Comparison of ENCODE assay signal across 12 mouse cellular contexts in the genomic region with DNA sequence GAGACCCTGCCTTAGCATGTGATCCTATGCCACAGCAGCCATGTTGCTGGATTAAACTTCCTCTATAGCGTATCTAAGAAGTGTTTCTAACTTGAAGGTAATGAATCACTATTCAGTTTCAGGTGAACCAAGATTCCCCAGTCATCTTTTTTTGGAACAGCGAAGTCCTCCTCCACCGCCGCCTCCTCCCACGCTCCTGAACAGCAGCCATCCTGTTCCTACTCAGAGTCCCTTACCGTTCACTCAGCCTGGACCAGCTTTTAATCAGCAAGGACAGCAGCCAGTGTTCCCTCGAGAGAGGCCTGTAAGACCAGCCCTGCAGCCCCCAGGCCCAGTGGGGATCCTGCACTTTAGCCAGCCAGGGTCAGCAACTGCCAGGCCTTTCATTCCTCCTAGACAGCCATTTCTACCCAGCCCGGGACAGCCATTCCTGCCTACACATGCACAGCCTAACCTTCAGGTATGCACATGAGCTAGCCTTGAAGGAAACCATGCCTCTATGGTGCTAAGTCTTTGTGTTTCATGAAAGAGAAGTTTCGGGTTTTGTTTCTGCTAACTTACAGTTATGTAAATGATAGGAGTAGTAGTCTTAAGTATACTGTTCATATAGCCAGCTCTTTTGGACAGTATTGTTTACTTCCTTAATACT.
DNase-seq lines count a peak whose midpoint lies in the region; ATAC-seq lines count a peak whose summit lies in the region.
"Had no signal": no experiment of that assay in that cellular context is flagged by ENCODE, and none has a peak within 500 bp of the region (broad histone marks: within the 10 kb centered on the region; RNA-seq: fewer than 3 reads in every experiment).

No protein-coding gene starts in this region.

- ATAC-seq in forebrain, embryonic 14.5 days: peak; percentile 15; the same call in 1 of the 2 replicates
- ATAC-seq in forebrain, embryonic 11.5 days (replicated peaks; ENCODE audit: low FRiP score): no peak

- H3K9me3 ChIP-seq in forebrain, embryonic 14.5 days (replicated peaks; ENCODE audit: control insufficient read depth, low read length): no peaks in the 10 kb centered on the region
- H3K9me3 ChIP-seq in forebrain, embryonic 11.5 days (ENCODE audit: control insufficient read depth, low read length): no peaks in the 10 kb centered on the region
- H3K9me3 ChIP-seq: heart, embryonic 13.5 days; limb, embryonic 15.5 days had no signal

- H3K36me3 ChIP-seq in forebrain, embryonic 14.5 days (ENCODE audit: control insufficient read depth, insufficient read depth, low read length): peaks cover 62% of the 10 kb centered on the region
- H3K36me3 ChIP-seq in forebrain, embryonic 11.5 days (ENCODE audit: control insufficient read depth, insufficient read depth, low read length): peaks cover 15% of the 10 kb centered on the region

- H3K4me2 ChIP-seq in forebrain, embryonic 14.5 days (ENCODE audit: low read length): no peak overlapping the region
- H3K4me2 ChIP-seq in forebrain, embryonic 11.5 days (ENCODE audit: low read depth, low read length, severe bottlenecking): no peak overlapping the region
- H3K4me2 ChIP-seq: heart, embryonic 13.5 days; limb, embryonic 15.5 days; lung, embryonic 14.5 days had no signal

- no peak overlapping the region for H3K4me3 ChIP-seq in forebrain, embryonic 14.5 days (ENCODE audit: low read depth, low read length)
- no peak overlapping the region for H3K4me3 ChIP-seq in forebrain, embryonic 11.5 days (ENCODE audit: low read depth, low read length)
- H3K4me3 ChIP-seq: heart, embryonic 13.5 days; limb, embryonic 15.5 days had no signal

- no peaks in the 10 kb centered on the region for H3K4me1 ChIP-seq in forebrain, embryonic 14.5 days (ENCODE audit: control insufficient read depth, insufficient read depth, low read length)
- H3K4me1 ChIP-seq in forebrain, embryonic 11.5 days (replicated peaks; ENCODE audit: control insufficient read depth, insufficient read depth, low read length): no peaks in the 10 kb centered on the region
- H3K4me1 ChIP-seq: heart, embryonic 13.5 days; limb, embryonic 15.5 days had no signal

- WGBS in forebrain, embryonic 14.5 days: 86% methylated on average over 9 of the region's 9 CpGs
- WGBS in forebrain, embryonic 11.5 days: 83% methylated on average over 9 of the region's 9 CpGs

- intact Hi-C loops in left cerebral cortex, postnatal 10 days (cut with DNase I): loop anchor here (5.0 kb wide), 1 partner anchor 95 kb away; no protein-coding TSS in a partner anchor

- DNase-seq in forebrain, embryonic 14.5 days (ENCODE audit: low spot score): no peak
- no peak for DNase-seq in forebrain, embryonic 11.5 days (ENCODE audit: low spot score)
- DNase-seq in left cerebral cortex, adult 8-10 months (ENCODE audit: low spot score in 2 of 2): peak; percentile 14 to 22
- DNase-seq in left cerebral cortex, postnatal 10 days (ENCODE audit: extremely low spot score in 1 of 2, low spot score in 2 of 2): no peak
- peak; percentile 50 for DNase-seq in R1 (ENCODE audit: low read depth, low spot score)
- DNase-seq in cerebellum, postnatal 25 days: peak; percentile 38 to 44
- no peak for DNase-seq in urinary bladder, adult 18-20 months (ENCODE audit: low spot score in 2 of 2)
- no peak for DNase-seq in urinary bladder, postnatal 4 days (ENCODE audit: low spot score in 2 of 2)

- no peak overlapping the region for H3K9ac ChIP-seq in forebrain, embryonic 14.5 days (ENCODE audit: low read length)
- no peak overlapping the region for H3K9ac ChIP-seq in forebrain, embryonic 11.5 days (ENCODE audit: low read length)
- H3K9ac ChIP-seq: heart, embryonic 13.5 days; limb, embryonic 15.5 days; lung, embryonic 14.5 days had no signal

- H3K27ac ChIP-seq in forebrain, embryonic 14.5 days (ENCODE audit: low read depth, low read length): no peak overlapping the region
- no peak overlapping the region for H3K27ac ChIP-seq in forebrain, embryonic 11.5 days (ENCODE audit: low read depth, low read length)
- H3K27ac ChIP-seq: heart, embryonic 13.5 days; kidney, postnatal 0 days; limb, embryonic 15.5 days had no signal

- H3K27me3 ChIP-seq in forebrain, embryonic 14.5 days (replicated peaks; ENCODE audit: control insufficient read depth, insufficient read depth, low read length): no peaks in the 10 kb centered on the region
- no peaks in the 10 kb centered on the region for H3K27me3 ChIP-seq in forebrain, embryonic 11.5 days (ENCODE audit: control insufficient read depth, insufficient read depth, low read length)
- H3K27me3 ChIP-seq: heart, embryonic 13.5 days; limb, embryonic 15.5 days had no signal

Comparison
In these comparisons a context has a peak if more than half of its experiments do, and no peak if none do; other contexts are left out.
1. DNase-seq: peak in left cerebral cortex, adult 8-10 months (2 of 2), R1 (single experiment) and cerebellum, postnatal 25 days (2 of 2); none in forebrain, embryonic 14.5 days (single experiment), forebrain, embryonic 11.5 days (single experiment), left cerebral cortex, postnatal 10 days (0 of 2), urinary bladder, adult 18-20 months (0 of 2) and urinary bladder, postnatal 4 days (0 of 2).